Mouse (Mus musculus) cerebellum, adult 8-10 months (tissue): ENCODE results near the gene Tpbgl.

ENCODE experiments used
- DNase-seq: peaks from one replicate; pipeline ENCODE4 v3.0.0; 2022

The Tpbgl gene

GRCm38 (mm10) chr7:99641245-99641644 lies 14.3 kb upstream of the Tpbgl start:
- DNase-seq, result no peak

GRCm38 (mm10) chr7:99633966-99634665 lies 7.2 kb upstream of the Tpbgl start:
- DNase-seq, result no peak

DNA sequence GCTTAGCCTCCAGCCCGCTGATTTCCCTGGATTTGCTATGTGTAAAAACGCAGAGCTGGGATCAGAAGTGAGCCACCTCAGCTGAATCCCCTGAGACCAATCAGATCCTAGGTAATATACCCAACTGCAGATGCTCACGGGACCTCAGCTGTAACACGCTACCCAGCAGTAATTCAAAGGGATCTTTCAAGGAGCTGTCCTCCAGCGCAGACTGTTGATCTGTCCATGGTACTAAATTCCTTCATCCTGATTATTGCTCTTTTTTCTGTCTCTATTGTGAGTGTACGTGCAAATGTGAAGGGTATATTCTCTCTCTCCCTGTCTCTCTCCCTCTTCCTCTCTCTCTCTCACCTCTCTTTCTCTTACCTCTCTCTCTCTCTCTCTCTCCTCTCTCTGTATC lies 5.4 kb upstream of the Tpbgl start:
- no peak for DNase-seq

- DNase-seq, result no peak
Observed at GRCm38 (mm10) chr7:99627366-99627765, 463 bp upstream of the Tpbgl start.

DNA sequence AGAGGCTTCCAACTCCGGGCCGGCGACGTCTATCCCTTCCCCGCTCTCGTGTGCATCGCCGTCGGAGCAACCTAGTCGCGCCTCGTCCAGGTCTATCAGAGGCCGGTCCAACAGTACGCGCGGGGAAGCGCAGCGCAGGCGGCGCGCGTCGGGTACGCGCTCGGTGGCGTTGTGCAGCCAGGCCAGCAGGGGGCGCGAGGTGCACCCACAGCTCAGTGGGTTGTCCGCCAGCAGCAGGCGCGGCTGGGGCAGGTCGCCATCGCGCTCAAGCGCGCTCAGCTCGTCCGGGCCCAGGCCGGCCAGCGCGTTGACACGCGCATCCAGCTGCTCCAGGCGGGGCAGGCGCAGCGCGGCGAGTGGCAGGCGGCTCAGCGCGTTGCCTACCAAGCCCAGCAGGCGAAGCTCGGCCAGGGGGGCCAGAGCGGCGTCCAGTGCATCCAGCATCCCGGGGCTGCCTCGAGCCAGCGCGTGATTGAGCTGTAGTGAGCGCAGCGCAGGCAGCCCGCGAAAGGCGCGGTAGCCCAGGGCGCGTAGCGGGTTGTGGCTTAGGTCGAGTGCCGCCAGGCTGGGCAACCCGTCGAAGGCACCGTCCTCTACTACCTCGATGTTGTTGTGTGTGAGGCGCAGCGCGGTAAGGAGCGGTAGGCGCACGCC lies 1.1 kb downstream of the Tpbgl start:
- peak; percentile 73 for DNase-seq

DNA sequence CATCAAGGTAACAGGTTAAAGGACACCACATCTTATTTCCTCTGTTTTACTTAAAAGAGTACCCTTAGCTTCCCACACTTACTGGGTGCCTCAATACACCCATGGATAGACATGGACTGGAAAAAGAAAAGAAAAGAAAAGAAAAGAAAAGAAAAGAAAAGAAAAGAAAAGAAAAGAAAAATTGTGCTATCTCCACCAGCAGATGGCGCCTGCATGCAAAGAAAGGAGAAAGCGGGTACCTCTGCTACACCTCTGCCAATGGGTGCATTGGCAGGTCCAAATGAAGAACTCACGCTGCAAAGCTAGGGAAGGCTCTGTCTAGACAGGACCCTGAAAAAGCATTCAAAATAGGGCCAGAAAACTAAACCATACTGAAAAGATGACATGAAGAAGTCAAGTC lies 8.0 kb downstream of the Tpbgl start:
- DNase-seq, result peak; percentile 58

DNA sequence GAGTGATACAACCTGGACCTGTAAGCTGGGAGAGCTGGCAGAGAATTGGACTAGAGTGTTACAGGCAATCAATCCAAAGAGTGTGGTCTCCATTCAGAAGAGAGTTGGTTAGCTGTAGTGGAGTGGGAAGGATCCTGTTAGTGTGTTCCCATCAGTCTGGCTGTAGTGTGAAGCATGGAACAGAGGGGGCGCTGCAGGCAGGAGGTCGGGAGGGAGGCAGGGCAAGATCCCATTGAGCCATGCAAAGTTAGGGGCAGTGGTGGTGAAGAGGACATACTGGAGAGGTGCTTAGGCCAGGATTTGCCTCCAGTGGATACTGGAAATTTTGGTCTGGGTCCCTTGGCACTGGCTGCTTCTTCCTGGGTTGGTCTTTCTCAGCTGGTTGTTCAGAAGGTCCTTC lies 8.6 kb downstream of the Tpbgl start:
- no peak for DNase-seq

DNA sequence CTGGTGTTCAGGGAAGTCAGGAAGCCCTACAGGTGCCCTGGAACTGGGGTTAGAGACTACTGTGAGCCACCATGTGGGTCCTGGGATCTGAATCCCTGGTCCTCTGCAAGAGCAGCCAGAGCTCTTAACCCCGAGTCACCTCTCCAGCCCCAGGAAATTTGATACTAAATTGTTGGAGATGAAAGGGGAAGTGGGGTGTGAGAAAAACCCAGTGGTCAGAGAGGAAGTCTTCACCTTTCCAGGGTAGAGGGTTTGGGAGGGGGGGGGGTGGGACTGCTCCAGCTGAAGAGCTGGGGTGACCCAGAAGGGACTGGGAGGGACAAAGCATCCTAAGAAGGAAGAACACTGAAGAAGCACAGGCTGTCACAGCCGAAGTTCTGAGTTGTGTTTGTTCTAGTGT lies 19.3 kb downstream of the Tpbgl start:
- DNase-seq, result no peak

- no peak for DNase-seq
Observed at GRCm38 (mm10) chr7:99606766-99607165, 20.1 kb downstream of the Tpbgl start.

GRCm38 (mm10) chr7:99606303-99606702 lies 20.6 kb downstream of the Tpbgl start:
- no peak for DNase-seq

GRCm38 (mm10) chr7:99605058-99605457 lies 21.8 kb downstream of the Tpbgl start:
- DNase-seq, result no peak

- DNase-seq, result no peak
Observed at GRCm38 (mm10) chr7:99603875-99604662, 22.8 kb downstream of the Tpbgl start.

GRCm38 (mm10) chr7:99598722-99599121 lies 28.2 kb downstream of the Tpbgl start:
- DNase-seq, result no peak

DNA sequence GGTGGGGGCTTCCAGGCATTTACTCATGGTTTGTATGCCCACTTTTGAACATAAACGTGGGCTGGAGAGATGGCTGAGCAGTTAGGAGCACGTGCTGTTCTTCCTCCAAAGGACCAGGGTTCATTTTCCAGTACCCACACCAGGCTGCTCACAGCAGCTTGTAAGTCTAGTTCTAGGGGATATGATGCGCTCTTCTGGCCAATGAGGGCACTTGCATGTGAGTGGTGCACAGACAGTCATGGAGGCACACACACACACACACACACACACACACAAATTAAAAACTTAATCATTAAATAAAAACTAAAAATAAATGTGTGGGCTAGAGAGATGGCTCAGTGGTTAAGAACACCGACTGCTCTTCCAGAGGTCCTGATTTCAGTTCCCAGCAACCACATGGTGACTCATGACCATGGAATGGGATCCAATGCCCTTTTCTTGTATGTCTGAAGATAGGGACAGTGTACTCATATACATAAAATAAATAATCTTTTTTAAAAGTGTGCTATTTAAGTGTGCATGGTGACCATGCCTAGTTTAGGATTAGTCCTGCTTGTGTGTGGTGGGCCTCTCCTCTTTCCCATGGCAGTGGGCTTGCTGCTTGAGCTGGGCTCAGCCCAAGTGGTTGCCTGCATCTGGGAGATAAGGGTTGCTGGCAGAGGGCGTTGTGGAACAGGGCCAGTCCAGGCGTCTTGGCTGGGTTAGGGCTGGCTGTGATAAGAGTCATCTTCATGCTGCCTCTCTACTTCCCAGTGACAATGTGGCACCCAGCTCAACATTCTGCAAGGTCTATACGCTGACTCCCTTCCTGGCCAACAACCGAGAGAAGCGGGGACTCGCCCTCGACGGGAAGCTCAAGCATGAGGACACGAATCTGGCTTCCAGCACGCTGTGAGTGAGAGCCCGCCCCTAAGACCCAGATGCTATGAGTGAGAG lies 32.8 kb downstream of the Tpbgl start:
- DNase-seq, result no peak

GRCm38 (mm10) chr7:99592669-99593068 lies 34.2 kb downstream of the Tpbgl start:
- DNase-seq, result no peak

DNA sequence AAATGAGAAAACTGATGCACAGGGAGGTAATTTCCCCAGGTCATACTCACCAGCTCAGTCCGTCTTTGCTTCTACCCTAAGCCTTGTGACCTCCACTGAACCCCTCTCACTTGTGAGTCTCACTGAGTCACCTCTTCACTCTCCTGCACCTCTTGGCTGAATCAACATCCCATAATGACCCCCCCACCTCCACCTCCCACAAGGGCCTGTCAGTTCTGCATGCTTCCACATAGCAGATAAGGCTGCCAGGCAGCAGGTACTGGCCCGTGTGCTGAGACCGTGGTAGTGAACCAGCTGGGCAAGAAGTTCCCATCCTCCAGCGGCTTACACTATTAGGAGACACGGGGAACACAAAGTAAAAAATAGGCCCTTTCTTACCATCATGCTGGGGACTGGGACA lies 36.3 kb downstream of the Tpbgl start:
- no peak for DNase-seq

- peak; percentile 77 for DNase-seq
Observed at GRCm38 (mm10) chr7:99590064-99590463, 36.8 kb downstream of the Tpbgl start.

DNA sequence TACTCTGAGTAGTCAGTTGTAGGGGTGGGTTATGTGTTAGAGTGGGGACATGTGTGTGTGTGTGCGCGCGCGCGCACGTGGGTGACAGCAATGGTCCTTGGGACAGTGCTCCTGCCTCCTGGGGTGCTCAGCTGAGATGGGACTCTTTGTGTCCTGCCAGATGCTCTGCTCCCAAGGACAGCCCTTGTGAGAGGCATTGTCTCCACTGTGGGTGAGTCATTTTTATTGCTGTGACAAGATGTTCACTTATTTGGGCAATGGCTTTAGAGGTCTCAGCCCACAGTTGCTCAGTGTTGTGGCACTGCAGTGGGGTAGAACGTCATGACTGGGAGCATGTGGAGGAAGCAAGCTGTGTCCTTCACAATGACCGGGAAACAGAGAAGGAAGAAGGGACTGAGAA lies 40.9 kb downstream of the Tpbgl start:
- no peak for DNase-seq

DNA sequence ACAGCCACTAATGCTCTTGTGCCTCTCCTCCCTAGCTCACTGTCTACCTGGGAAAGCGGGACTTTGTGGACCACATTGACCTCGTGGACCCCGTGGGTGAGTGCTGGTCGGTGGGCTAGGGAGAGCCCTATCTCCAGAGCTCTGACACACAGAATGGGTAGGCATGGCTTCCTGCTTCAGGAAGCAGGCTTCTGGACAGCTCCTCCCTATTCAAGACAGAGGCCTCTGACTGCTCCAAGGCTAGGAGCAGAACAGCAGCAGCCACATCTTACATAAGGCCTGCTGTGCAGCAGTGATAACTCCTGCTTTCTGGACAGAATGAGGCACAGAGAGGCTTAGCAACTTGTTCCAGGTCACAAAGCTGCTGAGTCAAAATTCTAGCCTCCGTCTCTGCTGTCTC lies 43.3 kb downstream of the Tpbgl start:
- DNase-seq, result no peak

- no peak for DNase-seq
Observed at GRCm38 (mm10) chr7:99582867-99583266, 44.0 kb downstream of the Tpbgl start.

GRCm38 (mm10) chr7:99582306-99582705 lies 44.6 kb downstream of the Tpbgl start:
- no peak for DNase-seq

DNA sequence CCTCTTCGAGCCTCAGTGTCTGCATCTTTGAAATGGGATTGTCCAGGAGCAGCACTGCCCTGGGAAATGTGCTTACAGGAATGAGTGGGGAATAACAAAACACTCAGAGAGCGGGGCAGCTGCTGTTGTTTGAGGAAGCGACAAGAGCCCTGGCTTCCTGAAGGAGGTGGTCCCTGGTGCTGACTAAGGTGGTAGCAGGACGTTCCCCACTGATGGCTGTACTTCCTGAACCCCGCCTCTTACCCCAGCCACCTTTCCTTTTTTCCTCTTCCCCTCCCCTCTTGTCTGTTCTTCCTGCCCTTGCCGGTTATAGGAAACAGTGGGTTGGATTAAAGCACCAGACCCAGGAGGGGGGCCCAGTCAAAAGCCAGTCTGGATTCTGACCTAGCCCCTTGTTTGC lies 46.7 kb downstream of the Tpbgl start:
- DNase-seq, result no peak
